In genomic region chr9:103365290-103366247, GRCm38 (mm10) we compare ENCODE assay signal across 7 mouse cellular contexts. TPM values are rescaled to one million over a fixed set of nuclear protein-coding genes. Genes with fewer than 3 reads are reported as not detected.
DNase-seq lines count a peak whose midpoint lies in the region; ATAC-seq and TF ChIP-seq lines count a peak whose summit lies in the region.

TSS of gene Cdv3 (minus strand) at chr9:103365840.

- H3K9me3 ChIP-seq in embryonic facial prominence, embryonic 10.5 days: no peaks in the 10 kb centered on the region
- H3K9me3 ChIP-seq in intestine, postnatal 0 days (ENCODE audit: control insufficient read depth): no peaks in the 10 kb centered on the region
- H3K9me3 ChIP-seq in midbrain, embryonic 12.5 days: no peaks in the 10 kb centered on the region

- peak; percentile 61 for TF ChIP-seq POLR2A in small intestine, adult 2 months (IDR thresholded peaks at IDR 0.05; ENCODE audit: low read depth, low read length)

- DNase-seq in adrenal gland, postnatal 10 days: peak; percentile 99
- peak; percentile 99 for DNase-seq in embryonic facial prominence, embryonic 10.5 days (ENCODE audit: low spot score)
- DNase-seq in gonadal fat pad, adult 2 months (ENCODE audit: low read depth): peak; percentile 98
- peak; percentile 100 for DNase-seq in left cerebral cortex, postnatal 4 days

- H3K4me3 ChIP-seq in embryonic facial prominence, embryonic 10.5 days: peak within 1 kb of the TSS; percentile 93
- peak within 1 kb of the TSS; percentile 80 for H3K4me3 ChIP-seq in intestine, postnatal 0 days (ENCODE audit: low read depth, low read length)
- peak within 1 kb of the TSS; percentile 89 for H3K4me3 ChIP-seq in midbrain, embryonic 12.5 days
- H3K4me3 ChIP-seq in small intestine, adult 2 months (ENCODE audit: low read depth, low read length): peak within 1 kb of the TSS; percentile 98

- H3K36me3 ChIP-seq in embryonic facial prominence, embryonic 10.5 days (replicated peaks): peaks cover 43% of the 10 kb centered on the region
- H3K36me3 ChIP-seq in intestine, postnatal 0 days (ENCODE audit: control insufficient read depth, insufficient read depth): no peaks in the 10 kb centered on the region
- H3K36me3 ChIP-seq in midbrain, embryonic 12.5 days: peaks cover 2% of the 10 kb centered on the region
- peaks cover 6% of the 10 kb centered on the region; the same call in 1 of the 2 replicates for H3K36me3 ChIP-seq in small intestine, adult 2 months (ENCODE audit: control insufficient read depth, insufficient read depth, low read length)

- H3K27me3 ChIP-seq in embryonic facial prominence, embryonic 10.5 days (replicated peaks; ENCODE audit: low read depth, poor library complexity, severe bottlenecking): no peaks in the 10 kb centered on the region
- H3K27me3 ChIP-seq in intestine, postnatal 0 days (replicated peaks; ENCODE audit: control insufficient read depth, insufficient read depth, low read length): no peaks in the 10 kb centered on the region
- H3K27me3 ChIP-seq in midbrain, embryonic 12.5 days: no peaks in the 10 kb centered on the region
- H3K27me3 ChIP-seq in small intestine, adult 2 months (ENCODE audit: control insufficient read depth, insufficient read depth, low read length): no peaks in the 10 kb centered on the region

- TF ChIP-seq CTCF in intestine, postnatal 0 days (IDR thresholded peaks at IDR 0.05; ENCODE audit: low read depth): peak; percentile 31
- TF ChIP-seq CTCF in small intestine, adult 2 months (IDR thresholded peaks at IDR 0.05; ENCODE audit: extremely low read depth, insufficient read length, insufficient replicate concordance, low read depth, low read length): no peak

- H3K9ac ChIP-seq in intestine, postnatal 0 days (ENCODE audit: low read depth, low read length): peak within 1 kb of the TSS; percentile 94
- peak within 1 kb of the TSS; percentile 94 for H3K9ac ChIP-seq in midbrain, embryonic 12.5 days (replicated peaks)

- peak within 1 kb of the TSS; percentile 82 for H3K4me2 ChIP-seq in intestine, postnatal 0 days (replicated peaks; ENCODE audit: low read depth)
- H3K4me2 ChIP-seq in midbrain, embryonic 12.5 days (replicated peaks): peak within 1 kb of the TSS; percentile 72

- H3K27ac ChIP-seq in embryonic facial prominence, embryonic 10.5 days (replicated peaks): peak within 1 kb of the TSS; percentile 98
- peak within 1 kb of the TSS; percentile 98 for H3K27ac ChIP-seq in intestine, postnatal 0 days (ENCODE audit: low read depth, low read length)
- H3K27ac ChIP-seq in midbrain, embryonic 12.5 days (replicated peaks): peak within 1 kb of the TSS; percentile 95
- peak within 1 kb of the TSS; percentile 98 for H3K27ac ChIP-seq in small intestine, adult 2 months (ENCODE audit: insufficient read depth, low read depth, low read length)

- ATAC-seq in intestine, postnatal 0 days: peak; percentile 98
- ATAC-seq in midbrain, embryonic 12.5 days (ENCODE audit: low FRiP score, low read depth): peak; percentile 97

- WGBS in embryonic facial prominence, embryonic 10.5 days: under 1% methylated on average over 95 of the region's 95 CpGs
- WGBS in intestine, postnatal 0 days: under 1% methylated on average over 64 of the region's 95 CpGs
- WGBS in midbrain, embryonic 12.5 days: 2% methylated on average over 78 of the region's 95 CpGs
- WGBS in small intestine, adult 2 months: 2% methylated on average over 94 of the region's 95 CpGs

- peaks cover 35% of the 10 kb centered on the region for H3K4me1 ChIP-seq in embryonic facial prominence, embryonic 10.5 days
- no peaks in the 10 kb centered on the region; the same call in 1 of the 2 replicates for H3K4me1 ChIP-seq in intestine, postnatal 0 days (replicated peaks; ENCODE audit: control insufficient read depth, insufficient read depth, low read length)
- peaks cover 31% of the 10 kb centered on the region for H3K4me1 ChIP-seq in midbrain, embryonic 12.5 days
- peaks cover 5% of the 10 kb centered on the region; the same call in 1 of the 2 replicates for H3K4me1 ChIP-seq in small intestine, adult 2 months (ENCODE audit: control insufficient read depth, insufficient read depth, insufficient read length, low read length)

- intact Hi-C loops in left cerebral cortex, postnatal 4 days (cut with DNase I): loop anchor here (10.0 kb wide), 1 partner anchor 109 kb away; no protein-coding TSS in a partner anchor

RNA-seq across cellular contexts. Expression of gene Cdv3, which starts in this region (rescaled TPM):
- total RNA-seq in adrenal gland, postnatal 10 days (2021): 100 to 1,000 TPM; 148 to 171 TPM
- 184 and 185 TPM in 2 replicates for polyA plus RNA-seq in embryonic facial prominence, embryonic 10.5 days (2016; fragmentation: Nextera tagmentation; extraction: Ambion mirVana)
- 31.2 and 39.6 TPM in 2 replicates for polyA plus RNA-seq in gonadal fat pad, adult 2 months (2012; rRNA removed)
- polyA plus RNA-seq in intestine, postnatal 0 days (2015; fragmentation: Nextera tagmentation; extraction: Ambion mirVana): 38.8 and 39.8 TPM in 2 replicates
- total RNA-seq in left cerebral cortex, postnatal 4 days (2021): 100 to 1,000 TPM; 128 to 131 TPM
- 100 and 111 TPM in 2 replicates for polyA plus RNA-seq in midbrain, embryonic 12.5 days (2016; fragmentation: Nextera tagmentation; extraction: Ambion mirVana)
- polyA plus RNA-seq in small intestine, adult 2 months (2012; rRNA removed): 24.4 and 60.1 TPM in 2 replicates

Comparison
In these comparisons a context has a peak if more than half of its experiments do, and no peak if none do; other contexts are left out.
1. Peak in every context shown above with its lines: DNase-seq, ATAC-seq, H3K4me3 ChIP-seq and H3K27ac ChIP-seq.